In genomic region chr5:43391412-43392029, GRCm38 (mm10) we compare ENCODE assay signal across 8 mouse cellular contexts.
DNase-seq lines count a peak whose midpoint lies in the region; TF ChIP-seq lines count a peak whose summit lies in the region.

No protein-coding gene starts in this region.

- peak; percentile 86 for TF ChIP-seq RAD21 in MEL (IDR thresholded peaks at IDR 0.05; ENCODE audit: low read depth, low read length)

- TF ChIP-seq CTCF in MEL (IDR thresholded peaks at IDR 0.05 in 2 of 3, conservative IDR thresholded peaks at IDR 0.05 in 1 of 3; ENCODE audit: control insufficient read depth in 1 of 3, insufficient read depth in 1 of 3, low read depth in 2 of 3, low read length in 3 of 3, poor library complexity in 1 of 3, severe bottlenecking in 1 of 3) = peak; percentile 37 to 84 (median 74)

- no peak for TF ChIP-seq POLR2A in MEL (IDR thresholded peaks at IDR 0.05; ENCODE audit: control insufficient read depth in 1 of 2, insufficient read depth in 1 of 2, low read depth in 1 of 2, low read length in 2 of 2, poor library complexity in 1 of 2)

- H3K9me3 ChIP-seq in MEL (replicated peaks; ENCODE audit: insufficient read depth, low read length) = no peaks in the 10 kb centered on the region

- TF ChIP-seq EP300 in MEL (IDR thresholded peaks at IDR 0.05; ENCODE audit: low read depth in 1 of 2, low read length in 2 of 2) = no peak

- no peak overlapping the region for H3K4me3 ChIP-seq in MEL (ENCODE audit: control insufficient read depth in 1 of 2, insufficient read depth in 1 of 2, low read depth in 2 of 2, low read length in 2 of 2)

- H3K27ac ChIP-seq in MEL (ENCODE audit: control insufficient read depth, low read depth, low read length) = no peak overlapping the region

- peaks cover 0 to 2% of the 10 kb centered on the region in 2 experiments; a peak in 2 of 4 replicates for H3K36me3 ChIP-seq in MEL (ENCODE audit: control insufficient read depth in 1 of 2, insufficient read depth in 2 of 2, low read length in 2 of 2)

- intact Hi-C loops in heart, postnatal 36 days (cut with DNase I) = loop anchor here (5.0 kb wide), 2 partner anchors 979 to 1504 kb away; no protein-coding TSS in a partner anchor

- H3K9ac ChIP-seq in MEL (ENCODE audit: control insufficient read depth, low read depth, low read length, poor library complexity, severe bottlenecking) = no peak overlapping the region

- H3K4me1 ChIP-seq in MEL (ENCODE audit: control insufficient read depth in 1 of 2, insufficient read depth in 2 of 2, low read length in 2 of 2) = peaks cover 0 to 3% of the 10 kb centered on the region in 2 experiments; a peak in 1 of 4 replicates

- peaks cover 0 to 2% of the 10 kb centered on the region in 2 experiments; a peak in 2 of 4 replicates for H3K27me3 ChIP-seq in MEL (ENCODE audit: control insufficient read depth in 1 of 2, insufficient read depth in 2 of 2, low read length in 2 of 2)

- H3K79me2 ChIP-seq in MEL (ENCODE audit: control insufficient read depth, insufficient read depth, low read length, poor library complexity) = no peaks in the 10 kb centered on the region

- DNase-seq in 3T3-L1 (ENCODE audit: low read depth, low spot score) (peak; percentile 72), MEL (ENCODE audit: low read depth, low spot score) (peak; percentile 53)
- DNase-seq in cerebellum, postnatal 25 days = peak; percentile 55 to 74
- peak; percentile 18 to 25 for DNase-seq in heart, postnatal 36 days
- peak; percentile 14 to 23 for DNase-seq in layer of hippocampus, adult 8-10 months (ENCODE audit: low spot score in 2 of 2)
- peak; percentile 18 for DNase-seq in lung, postnatal 14 days
- DNase-seq in right cerebral cortex, postnatal 14 days = peak; percentile 17
- no peak for DNase-seq in B cell, adult 2 months

TF ChIP-seq in MEL, 35 proteins besides CTCF, POLR2A, EP300 and RAD21:
- TF ChIP-seq SMC3 (IDR thresholded peaks at IDR 0.05; ENCODE audit: low read depth, low read length) (peak; percentile 88), USF1 (IDR thresholded peaks at IDR 0.05; ENCODE audit: low read depth, low read length) (no peak), NELFE (IDR thresholded peaks at IDR 0.05; ENCODE audit: low read depth, low read length) (no peak), MYB (IDR thresholded peaks at IDR 0.05; ENCODE audit: low read depth, low read length) (no peak), RCOR1 (IDR thresholded peaks at IDR 0.05; ENCODE audit: low read depth, low read length) (no peak), E2F4 (IDR thresholded peaks at IDR 0.05; ENCODE audit: borderline replicate concordance, low read depth, low read length) (no peak), ZC3H11A (IDR thresholded peaks at IDR 0.05; ENCODE audit: low read depth, low read length) (peak; percentile 63), ETS1 (IDR thresholded peaks at IDR 0.05; ENCODE audit: low read depth, low read length) (no peak), HCFC1 (IDR thresholded peaks at IDR 0.05; ENCODE audit: low read depth, low read length) (no peak), TAL1 (IDR thresholded peaks at IDR 0.05; ENCODE audit: low read length) (no peak)

Comparison
In these comparisons a context has a peak if more than half of its experiments do, and no peak if none do; other contexts are left out.
1. DNase-seq: peak in 3T3-L1 (single experiment), MEL (single experiment), cerebellum, postnatal 25 days (2 of 2), heart, postnatal 36 days (2 of 2), layer of hippocampus, adult 8-10 months (2 of 2), lung, postnatal 14 days (single experiment) and right cerebral cortex, postnatal 14 days (single experiment); none in B cell, adult 2 months (0 of 2).